Mouse (Mus musculus): ENCODE data around the gene Pde3b. TPM values are rescaled to one million over a fixed set of nuclear protein-coding genes. Genes with fewer than 3 reads are reported as not detected.
"Not testable (repeated sequence)": the region's sequence is repeated elsewhere in the genome, so short reads cannot be mapped to it uniquely, and the experiment has no call there.

The Pde3b gene
- 4.9 TPM in 2 replicates for polyA plus RNA-seq (2015; fragmentation: Nextera tagmentation; extraction: Ambion mirVana)

DNA sequence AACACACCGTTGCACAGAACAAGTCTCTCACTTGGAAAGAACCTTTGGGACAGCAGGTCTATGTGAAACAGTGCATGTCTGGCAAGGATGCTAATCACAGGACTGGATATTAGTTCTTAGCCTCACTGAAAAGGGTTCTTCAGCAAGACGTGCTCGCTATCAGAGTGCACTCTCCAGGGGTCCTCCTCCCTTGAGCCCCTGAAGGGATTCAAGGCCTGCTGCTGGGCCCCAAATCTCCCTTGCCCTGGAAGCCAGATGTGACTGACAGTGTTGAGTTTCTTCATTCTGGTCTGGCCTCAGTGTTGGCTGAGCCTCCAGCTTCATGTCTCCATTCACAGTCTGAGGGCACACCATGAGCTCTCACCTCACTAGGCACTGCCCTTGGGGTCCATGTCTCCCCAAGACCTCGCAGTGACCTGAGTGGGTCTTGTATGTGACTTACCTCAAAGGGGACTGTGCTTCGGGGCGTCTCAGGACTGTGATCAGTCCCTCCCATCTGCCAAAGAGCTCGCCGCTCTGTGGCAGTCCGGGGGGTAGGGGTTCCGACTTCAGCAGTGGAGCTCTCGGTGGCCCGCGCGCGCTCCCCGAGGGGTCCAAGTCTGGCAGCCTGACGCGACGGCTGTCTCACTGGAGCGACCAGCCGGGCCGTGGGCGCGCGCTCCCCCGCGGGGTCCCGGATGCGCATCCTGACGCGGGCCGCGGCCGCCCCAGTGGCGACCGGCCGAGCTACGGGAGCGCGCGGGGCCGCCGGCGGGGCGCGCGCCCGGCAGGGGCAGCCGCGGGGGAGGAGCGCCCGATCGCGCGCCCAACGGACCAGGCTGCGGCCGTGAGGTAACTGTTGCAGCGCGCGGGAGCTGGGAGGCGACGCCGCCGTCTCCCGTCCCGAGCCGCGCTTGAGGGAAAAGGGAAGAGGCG lies at the start of gene Pde3b:
Gene Pde3b (plus strand): TSS at position 861 of the 915 bp plus-strand sequence.
- Histone ChIP-seq H3K9ac (replicated peaks) (peak within 1 kb of the TSS; percentile 75), H3K36me3 (no peaks in the 10 kb centered on the region), H3K4me1 (peaks cover 19% of the 10 kb centered on the region), H3K4me2 (peak within 1 kb of the TSS; percentile 87), H3K27me3 (replicated peaks) (no peaks in the 10 kb centered on the region), H3K4me3 (replicated peaks) (peak within 1 kb of the TSS; percentile 91), H3K27ac (replicated peaks) (peak within 1 kb of the TSS; percentile 95), H3K9me3 (replicated peaks) (no peaks in the 10 kb centered on the region)
- WGBS: under 1% methylated on average over 60 of the region's 70 CpGs
- peak; percentile 86 for ATAC-seq (ENCODE audit: low FRiP score)

- Histone ChIP-seq H3K4me1 (no peaks in the 10 kb centered on the region), H3K4me3 (replicated peaks) (no peak overlapping the region), H3K27ac (replicated peaks) (no peak overlapping the region), H3K9me3 (replicated peaks) (no peaks in the 10 kb centered on the region), H3K4me2 (no peak overlapping the region), H3K9ac (replicated peaks) (no peak overlapping the region), H3K36me3 (no peaks in the 10 kb centered on the region), H3K27me3 (replicated peaks) (no peaks in the 10 kb centered on the region)
- 86% methylated on average over 3 of the region's 3 CpGs for WGBS
- no peak for ATAC-seq (ENCODE audit: low FRiP score)
Observed at GRCm38 (mm10) chr7:114402130-114402529, 13.0 kb upstream of the Pde3b start.

- WGBS: under 1% methylated on average over 71 of the region's 103 CpGs
Observed at GRCm38 (mm10) chr7:114415336-114416020, 397 bp downstream of the Pde3b start.

DNA sequence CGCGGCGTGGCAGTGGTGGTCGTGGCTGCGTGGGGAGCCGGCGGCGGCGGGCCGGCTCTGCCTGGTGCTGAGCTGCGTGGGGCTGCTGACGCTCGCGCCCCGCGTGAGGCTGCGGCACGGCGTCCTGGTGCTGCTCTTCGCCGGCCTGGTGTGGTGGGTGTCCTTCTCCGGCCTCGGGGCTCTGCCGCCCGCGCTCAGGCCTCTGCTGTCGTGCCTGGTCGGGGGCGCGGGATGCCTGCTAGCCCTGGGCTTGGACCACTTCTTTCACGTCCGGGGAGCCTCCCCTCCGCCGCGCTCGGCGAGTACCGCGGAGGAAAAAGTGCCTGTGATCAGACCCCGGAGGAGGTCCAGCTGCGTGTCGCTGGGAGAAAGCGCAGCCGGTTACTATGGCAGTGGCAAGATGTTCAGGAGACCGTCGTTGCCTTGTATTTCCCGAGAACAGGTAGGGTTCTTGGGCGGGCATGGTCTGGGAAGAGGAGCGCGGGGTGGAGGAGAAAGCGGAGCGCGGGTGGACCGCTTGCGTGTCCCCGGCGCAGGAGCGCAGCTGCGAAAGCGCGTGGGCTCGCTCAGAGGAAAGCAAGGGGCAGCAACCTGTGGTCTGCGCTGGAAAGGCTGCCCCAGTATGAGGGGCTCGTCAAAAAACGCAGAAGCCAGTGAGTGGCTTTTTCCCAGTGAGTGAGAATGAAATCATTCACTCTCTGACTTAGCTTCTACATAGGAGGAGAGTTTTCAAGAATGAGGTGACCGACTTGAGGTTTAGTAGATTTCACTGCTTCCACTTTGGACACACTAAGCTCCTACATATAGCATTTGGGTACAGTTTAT lies 1.2 kb downstream of the Pde3b start:
- WGBS: under 1% methylated on average over 64 of the region's 66 CpGs
- H3K4me1 ChIP-seq: peaks cover 19% of the 10 kb centered on the region
- peak; percentile 74 for ATAC-seq (ENCODE audit: low FRiP score)
- peak overlapping the region; percentile 87 for H3K4me2 ChIP-seq
- peak overlapping the region; percentile 91 for H3K4me3 ChIP-seq (replicated peaks)
- peak overlapping the region; percentile 75 for H3K9ac ChIP-seq (replicated peaks)
- no peaks in the 10 kb centered on the region for H3K27me3 ChIP-seq (replicated peaks)
- peak overlapping the region; percentile 95 for H3K27ac ChIP-seq (replicated peaks)
- no peaks in the 10 kb centered on the region for H3K9me3 ChIP-seq (replicated peaks)
- H3K36me3 ChIP-seq: no peaks in the 10 kb centered on the region

More at GRCm38 (mm10) chr7:114415336-114416020, 397 bp downstream of the Pde3b start:
- H3K27ac ChIP-seq (replicated peaks): peak overlapping the region; percentile 95
- no peaks in the 10 kb centered on the region for H3K36me3 ChIP-seq
- no peaks in the 10 kb centered on the region for H3K9me3 ChIP-seq (replicated peaks)
- H3K4me1 ChIP-seq: peaks cover 19% of the 10 kb centered on the region
- peak overlapping the region; percentile 75 for H3K9ac ChIP-seq (replicated peaks)
- peak overlapping the region; percentile 91 for H3K4me3 ChIP-seq (replicated peaks)
- peak; percentile 83 for ATAC-seq (ENCODE audit: low FRiP score)
- peak overlapping the region; percentile 87 for H3K4me2 ChIP-seq
- no peaks in the 10 kb centered on the region for H3K27me3 ChIP-seq (replicated peaks)

GRCm38 (mm10) chr7:114419331-114419730 lies 4.2 kb downstream of the Pde3b start:
- not testable (repeated sequence) for H3K4me2 ChIP-seq; H3K36me3 ChIP-seq; H3K4me3 ChIP-seq (replicated peaks); H3K27ac ChIP-seq (replicated peaks); H3K27me3 ChIP-seq (replicated peaks); ATAC-seq (ENCODE audit: low FRiP score); H3K9me3 ChIP-seq (replicated peaks); H3K9ac ChIP-seq (replicated peaks)
- 74% methylated on average over 3 of the region's 3 CpGs for WGBS
- H3K4me1 ChIP-seq: peaks cover 19% of the 10 kb centered on the region

- no peak overlapping the region for H3K9ac ChIP-seq (replicated peaks)
- H3K4me3 ChIP-seq (replicated peaks): no peak overlapping the region
- peaks cover 15% of the 10 kb centered on the region for H3K4me1 ChIP-seq
- H3K36me3 ChIP-seq: no peaks in the 10 kb centered on the region
- H3K4me2 ChIP-seq: no peak overlapping the region
- H3K27ac ChIP-seq (replicated peaks): no peak overlapping the region
- ATAC-seq (ENCODE audit: low FRiP score): no peak
- no peaks in the 10 kb centered on the region for H3K9me3 ChIP-seq (replicated peaks)
- 41% methylated on average over 4 of the region's 4 CpGs for WGBS
- H3K27me3 ChIP-seq (replicated peaks): no peaks in the 10 kb centered on the region
Observed at GRCm38 (mm10) chr7:114420918-114421317, 5.8 kb downstream of the Pde3b start.

DNA sequence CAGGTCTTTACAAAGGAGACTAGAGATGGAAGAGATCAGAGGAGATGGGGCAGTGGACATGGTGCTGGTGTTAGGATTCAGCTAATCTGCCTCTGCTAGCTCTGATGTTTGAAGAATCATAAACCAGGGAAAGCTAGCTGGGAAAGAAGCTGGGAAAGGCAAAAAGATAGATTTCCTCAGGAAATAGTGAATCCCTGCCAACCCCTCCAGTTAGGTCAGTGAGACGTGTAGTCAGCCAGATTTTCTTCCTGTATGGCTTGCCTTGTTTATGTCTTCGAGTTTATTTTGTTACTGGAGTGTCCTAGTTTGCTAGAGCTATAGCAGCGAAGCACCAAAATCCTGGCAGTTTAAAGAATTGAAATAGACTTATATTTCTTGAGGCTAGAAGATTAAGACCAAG lies 7.1 kb downstream of the Pde3b start:
- H3K4me2 ChIP-seq: no peak overlapping the region
- no peaks in the 10 kb centered on the region for H3K9me3 ChIP-seq (replicated peaks)
- no peak for ATAC-seq (ENCODE audit: low FRiP score)
- 91% methylated on average over 3 of the region's 3 CpGs for WGBS
- no peak overlapping the region for H3K9ac ChIP-seq (replicated peaks)
- H3K27me3 ChIP-seq (replicated peaks): no peaks in the 10 kb centered on the region
- no peak overlapping the region for H3K4me3 ChIP-seq (replicated peaks)
- H3K36me3 ChIP-seq: no peaks in the 10 kb centered on the region
- H3K27ac ChIP-seq (replicated peaks): no peak overlapping the region
- peaks cover 6% of the 10 kb centered on the region for H3K4me1 ChIP-seq

DNA sequence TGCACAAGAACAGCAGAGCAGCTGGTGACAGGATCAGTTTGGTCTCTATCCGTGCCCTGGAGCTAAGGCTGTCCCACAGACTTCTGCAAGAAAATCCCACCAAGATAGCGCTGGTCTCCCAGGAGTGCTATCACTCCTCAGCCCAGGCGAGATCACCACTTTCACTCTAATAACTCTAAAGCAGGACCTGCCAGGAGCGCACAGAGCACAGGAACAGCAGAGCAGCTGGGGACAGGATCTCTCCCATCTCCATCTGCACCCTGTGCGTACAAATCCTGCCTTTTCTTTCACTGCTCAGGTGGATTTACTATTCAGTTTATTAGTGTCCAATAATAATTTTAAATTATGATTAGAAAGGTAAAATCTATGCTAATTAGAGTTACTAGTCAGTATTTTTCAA lies 14.7 kb downstream of the Pde3b start:
- no peak for ATAC-seq (ENCODE audit: low FRiP score)
- WGBS: 60% methylated on average over 5 of the region's 5 CpGs

DNA sequence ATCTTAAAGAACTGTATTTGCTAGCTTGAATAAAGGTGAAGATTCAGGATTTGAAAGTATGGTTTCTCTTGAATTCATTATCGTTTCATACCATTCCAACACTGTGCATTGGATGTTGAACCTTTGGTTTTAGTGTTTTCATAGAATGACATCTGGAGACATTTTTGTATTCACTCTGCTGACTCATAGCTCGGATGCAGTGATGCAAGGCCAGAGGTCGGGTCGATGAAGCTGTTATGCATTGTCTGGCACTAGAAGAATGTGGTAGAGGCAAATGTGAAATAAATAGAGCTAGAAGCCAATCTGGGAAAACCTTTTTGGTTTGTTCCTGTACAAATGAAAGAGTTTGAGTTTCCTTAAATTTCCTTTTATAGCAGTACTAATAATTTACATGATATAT lies 16.9 kb downstream of the Pde3b start:
- WGBS: 66% methylated on average over 4 of the region's 4 CpGs
- Histone ChIP-seq H3K36me3 (no peaks in the 10 kb centered on the region), H3K4me2 (no peak overlapping the region), H3K4me3 (replicated peaks) (no peak overlapping the region), H3K27ac (replicated peaks) (no peak overlapping the region), H3K9ac (replicated peaks) (no peak overlapping the region), H3K27me3 (replicated peaks) (no peaks in the 10 kb centered on the region), H3K9me3 (replicated peaks) (no peaks in the 10 kb centered on the region; the same call in 1 of the 2 replicates), H3K4me1 (no peaks in the 10 kb centered on the region)
- no peak for ATAC-seq (ENCODE audit: low FRiP score)

More for the DNA sequence above, 14.7 kb downstream of the Pde3b start:
- Histone ChIP-seq H3K9me3 (replicated peaks) (no peaks in the 10 kb centered on the region; the same call in 1 of the 2 replicates), H3K4me1 (no peaks in the 10 kb centered on the region), H3K9ac (replicated peaks) (no peak overlapping the region), H3K4me2 (no peak overlapping the region), H3K27me3 (replicated peaks) (no peaks in the 10 kb centered on the region), H3K27ac (replicated peaks) (no peak overlapping the region), H3K4me3 (replicated peaks) (no peak overlapping the region), H3K36me3 (no peaks in the 10 kb centered on the region)

DNA sequence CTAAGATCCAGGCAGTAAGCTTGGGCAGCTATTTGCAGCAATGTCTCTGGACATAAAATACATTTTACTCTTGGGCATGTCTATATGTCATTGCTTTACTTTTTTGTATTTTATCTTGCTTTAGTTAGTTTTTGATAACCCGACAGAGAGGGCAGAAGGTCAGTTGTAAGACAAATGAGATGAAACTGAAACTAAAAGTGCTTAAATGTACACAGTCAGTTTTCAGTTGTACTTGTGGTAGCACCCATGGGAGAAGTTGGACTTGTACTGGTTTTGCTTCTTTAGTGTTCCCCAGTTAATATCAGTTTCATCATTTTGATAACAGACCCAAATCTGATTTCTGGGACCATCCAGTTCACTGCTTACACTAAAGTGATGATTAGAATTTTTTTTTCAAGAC lies 24.6 kb downstream of the Pde3b start:
- no peak overlapping the region for H3K27ac ChIP-seq (replicated peaks)
- H3K9ac ChIP-seq (replicated peaks): no peak overlapping the region
- no peaks in the 10 kb centered on the region for H3K4me1 ChIP-seq
- H3K9me3 ChIP-seq (replicated peaks): no peaks in the 10 kb centered on the region
- 88% methylated on average over 1 of the region's 1 CpGs for WGBS
- no peaks in the 10 kb centered on the region for H3K27me3 ChIP-seq (replicated peaks)
- H3K4me3 ChIP-seq (replicated peaks): no peak overlapping the region
- no peak for ATAC-seq (ENCODE audit: low FRiP score)
- H3K4me2 ChIP-seq: no peak overlapping the region
- no peaks in the 10 kb centered on the region for H3K36me3 ChIP-seq

DNA sequence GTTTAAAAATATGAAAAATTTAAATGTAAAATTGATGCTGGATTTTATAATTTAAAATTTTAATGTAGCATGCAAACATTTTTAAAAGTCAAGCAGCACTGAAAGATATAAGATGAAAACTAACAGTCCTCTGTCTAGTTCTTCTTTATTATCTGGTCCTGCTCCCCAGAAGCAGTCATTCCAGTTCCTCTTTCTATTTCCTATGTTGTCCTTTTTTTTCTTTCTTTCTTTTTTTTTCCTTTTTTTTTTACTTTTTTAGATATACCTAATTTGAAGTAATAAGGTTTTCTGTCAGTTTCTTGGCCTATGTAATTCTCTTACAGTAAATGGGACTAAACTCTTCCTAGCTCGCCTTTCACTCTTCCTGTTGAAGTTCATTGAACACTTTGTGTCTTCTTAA lies 25.4 kb downstream of the Pde3b start:
- Histone ChIP-seq H3K4me1 (no peaks in the 10 kb centered on the region), H3K9ac (replicated peaks) (no peak overlapping the region), H3K4me2 (no peak overlapping the region), H3K27ac (replicated peaks) (no peak overlapping the region), H3K27me3 (replicated peaks) (no peaks in the 10 kb centered on the region), H3K36me3 (no peaks in the 10 kb centered on the region), H3K9me3 (replicated peaks) (no peaks in the 10 kb centered on the region), H3K4me3 (replicated peaks) (no peak overlapping the region)
- WGBS: 100% methylated on average over 1 of the region's 1 CpGs
- ATAC-seq (ENCODE audit: low FRiP score): no peak

Measured in neural tube, embryonic 15.5 days (tissue).